Mouse (Mus musculus) sigmoid colon, adult 10 weeks (tissue): ENCODE measurements around the gene Clec2e. TPM values are rescaled to one million over a fixed set of nuclear protein-coding genes. Genes with fewer than 3 reads are reported as not detected.

Source experiments
- polyA plus RNA-seq: library from polyadenylated mRNA; stranded (reverse); fragments of 350-450 nt; fragmentation: Illumina TruSeq; extraction: RNeasy Lipid Tissue Mini Kit (QIAGEN cat#74804); gene quantifications from one replicate; pipeline ENCODE4 v1.2.3, GENCODE M21; 2014; ENCODE audit warnings: low read depth, low replicate concordance

The Clec2e gene
- 83.0 TPM for polyA plus RNA-seq

GRCm38 (mm10) chr6:129100794-129101193 is at the start of gene Clec2e:
TSS of gene Clec2e (minus strand) at chr6:129100913.

GRCm38 (mm10) chr6:129045601-129046000 is 55.1 kb downstream of the Clec2e start, which contains the start of gene Klrb1f:
TSS of gene Klrb1f (plus strand) at chr6:129045901.

Other genes starting within 250 kb of the Clec2e start
- gene Clec2i, start 213.3 kb downstream of the Clec2e start, polyA plus RNA-seq = 10.7 TPM
- 2.3 TPM for gene BC035044, start 209.8 kb downstream of the Clec2e start, polyA plus RNA-seq
- gene Clec2g, start 166.5 kb downstream of the Clec2e start, polyA plus RNA-seq = 0.28 TPM
- gene Klrb1f, start 55.0 kb downstream of the Clec2e start, polyA plus RNA-seq = 0.85 TPM
- gene Clec2d, start 79.7 kb upstream of the Clec2e start, polyA plus RNA-seq = 665 TPM
- gene Cd69, start 174.5 kb upstream of the Clec2e start, polyA plus RNA-seq = 8.1 TPM
- gene 4922502D21Rik, start 230.9 kb upstream of the Clec2e start, polyA plus RNA-seq = not detected
- gene Clec12a, start 241.8 kb upstream of the Clec2e start, polyA plus RNA-seq = 5.8 TPM